Mouse (Mus musculus): Measurements from ENCODE around the gene Ms4a18. TPM values are rescaled to one million over a fixed set of nuclear protein-coding genes. Genes with fewer than 3 reads are reported as not detected.

Ms4a18 gene
- total RNA-seq, 2 experiments from 2014 or later, result not detected

DNA sequence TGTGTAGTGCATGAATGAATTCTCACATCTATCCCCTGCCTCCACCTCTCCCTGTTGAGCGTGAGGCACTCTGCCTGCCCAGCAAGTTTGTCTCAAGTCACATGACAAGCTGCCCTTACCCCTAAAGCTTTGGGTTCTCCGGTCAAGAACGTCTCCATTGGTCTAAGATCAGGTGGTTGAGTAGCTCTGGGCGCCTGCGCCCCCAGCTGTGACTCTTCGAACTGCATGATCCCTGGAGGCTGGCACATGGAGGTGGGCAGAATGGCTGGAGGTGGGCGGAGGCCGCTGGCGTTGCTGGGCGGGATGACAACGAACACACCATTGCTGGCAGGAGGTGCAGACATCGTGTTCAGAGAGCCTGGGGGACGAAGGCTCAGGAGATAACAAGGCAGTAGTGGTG is 33.3 kb downstream of the Ms4a18 start:
- DNase-seq (ENCODE audit: low spot score in 2 of 2), result no peak

DNA sequence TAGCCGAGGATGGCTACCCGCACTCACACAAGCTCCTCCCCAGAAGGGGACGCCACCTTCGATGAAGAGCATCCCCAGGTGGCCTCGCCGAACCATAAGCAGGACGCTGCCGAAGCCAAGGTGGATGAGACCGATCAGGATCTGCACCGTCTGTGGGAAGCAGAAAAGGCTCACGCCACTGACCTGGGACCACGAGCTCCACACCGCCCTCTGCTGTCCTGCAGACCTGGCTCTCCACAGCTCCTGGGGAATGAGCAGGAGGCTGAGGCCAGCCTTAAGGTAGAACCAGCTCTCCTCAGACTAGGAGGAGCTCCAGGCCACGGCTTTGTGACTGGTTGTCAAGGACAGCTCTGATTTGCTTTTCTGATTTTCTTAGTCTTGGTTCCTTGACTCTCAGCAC is 34.7 kb downstream of the Ms4a18 start:
- no peak for DNase-seq (ENCODE audit: low spot score in 2 of 2)

DNA sequence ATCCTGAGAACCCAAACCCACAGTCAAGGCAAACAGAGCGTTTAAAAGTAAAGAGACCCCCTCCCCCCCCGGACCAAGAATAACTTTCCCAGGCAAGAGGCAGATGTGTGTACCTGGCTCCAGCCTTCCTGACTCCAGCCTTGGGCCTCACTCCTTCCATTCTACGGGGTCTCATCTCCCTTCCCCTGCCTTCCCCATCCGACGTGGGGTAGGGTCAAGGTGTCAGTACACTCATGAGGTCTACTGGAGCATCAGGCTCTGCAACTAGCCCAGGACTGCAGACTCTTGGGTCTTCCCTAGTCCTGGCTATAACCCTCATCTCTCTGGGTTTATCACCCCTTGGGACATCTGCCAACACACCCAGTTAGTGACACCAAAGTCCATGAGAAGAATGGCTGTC is 37.6 kb downstream of the Ms4a18 start:
- no peak for DNase-seq (ENCODE audit: low spot score in 2 of 2)

DNA sequence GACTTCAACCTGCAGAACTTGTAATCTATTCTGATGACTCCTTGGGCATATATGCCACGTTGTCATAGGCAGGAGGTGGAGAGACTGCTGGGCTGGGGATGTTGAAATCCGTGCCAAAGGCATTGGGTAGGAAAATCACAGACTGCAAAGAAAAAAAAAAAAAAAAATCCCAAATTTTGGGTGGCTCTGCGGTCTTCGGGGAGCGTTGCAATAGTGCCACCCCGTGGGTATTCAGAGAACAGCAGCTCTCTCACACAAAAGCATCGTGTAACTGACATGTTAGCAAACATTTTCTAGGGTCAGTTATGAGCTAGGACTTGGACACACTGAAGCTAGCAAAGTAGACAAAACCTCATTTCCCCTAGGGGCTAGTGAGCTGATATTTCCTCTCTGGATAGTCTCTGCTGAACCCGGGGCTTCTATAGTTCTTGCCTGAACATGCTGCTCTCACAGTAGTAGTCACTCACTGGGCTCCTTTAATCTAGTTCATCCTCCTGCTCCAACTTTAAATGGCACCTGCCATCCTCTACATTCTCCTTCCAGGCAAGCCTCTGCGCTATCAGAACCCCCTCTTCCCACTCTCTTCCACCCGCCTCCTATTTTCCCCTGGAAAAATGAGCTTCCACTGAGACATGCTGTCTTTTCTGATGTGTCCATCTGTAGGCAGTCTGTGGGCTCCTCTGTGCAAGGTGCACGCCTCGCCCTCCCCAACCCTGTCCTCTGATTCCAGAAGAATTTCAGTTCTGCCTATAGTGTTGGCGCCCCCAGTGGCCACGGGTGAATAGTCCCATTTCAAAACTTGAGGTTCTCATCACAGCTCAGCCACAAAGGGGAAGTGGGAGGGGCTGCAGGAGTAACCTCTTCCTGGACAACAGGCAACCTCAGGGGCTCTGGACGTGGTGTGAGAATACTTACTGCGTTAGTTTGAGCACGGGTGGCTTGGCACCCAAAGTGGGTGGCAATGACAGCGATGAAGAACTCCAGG is 38.4 kb downstream of the Ms4a18 start:
- DNase-seq (ENCODE audit: low spot score in 2 of 2), result peak; percentile 48 to 82

DNA sequence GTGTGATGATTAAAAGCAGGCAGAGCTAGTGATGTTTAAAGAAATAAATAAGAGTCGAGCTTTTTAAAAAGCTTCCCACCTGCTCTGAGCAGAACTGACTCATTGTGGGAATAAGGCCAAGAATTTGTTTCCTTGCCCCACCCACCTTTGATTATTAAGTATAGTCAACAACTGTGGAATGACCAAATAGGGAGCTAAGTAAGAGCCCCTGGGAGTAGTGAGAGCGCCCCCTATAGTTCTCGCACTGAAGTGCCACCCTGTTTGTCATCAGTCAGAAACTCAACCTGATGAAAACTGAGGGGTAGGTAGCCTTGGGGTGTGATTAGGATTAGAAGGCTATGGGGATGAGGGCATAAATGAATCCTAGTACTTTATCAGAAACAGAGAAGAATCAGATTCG is 41.5 kb downstream of the Ms4a18 start:
- no peak for DNase-seq (ENCODE audit: low spot score in 2 of 2)

DNA sequence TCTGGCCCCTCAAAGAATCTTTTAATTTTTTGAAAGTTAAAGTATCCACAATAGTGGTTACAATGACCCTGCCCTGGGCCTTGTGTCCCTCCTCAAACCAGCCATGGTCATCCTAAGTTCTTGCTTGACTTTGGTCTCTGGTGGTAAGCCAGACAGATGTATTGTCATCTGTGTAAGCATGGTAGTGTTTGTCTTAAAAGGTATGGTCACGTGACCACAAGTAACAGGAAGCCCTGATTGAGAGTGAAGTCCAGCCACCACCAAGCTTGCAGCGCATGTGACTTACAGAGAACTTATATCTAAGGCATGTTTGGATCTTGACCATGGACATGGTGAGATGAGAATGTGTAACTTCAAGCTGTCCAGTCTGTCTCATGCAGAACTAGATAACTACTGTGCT is 42.6 kb downstream of the Ms4a18 start:
- no peak for DNase-seq (ENCODE audit: low spot score in 2 of 2)

DNA sequence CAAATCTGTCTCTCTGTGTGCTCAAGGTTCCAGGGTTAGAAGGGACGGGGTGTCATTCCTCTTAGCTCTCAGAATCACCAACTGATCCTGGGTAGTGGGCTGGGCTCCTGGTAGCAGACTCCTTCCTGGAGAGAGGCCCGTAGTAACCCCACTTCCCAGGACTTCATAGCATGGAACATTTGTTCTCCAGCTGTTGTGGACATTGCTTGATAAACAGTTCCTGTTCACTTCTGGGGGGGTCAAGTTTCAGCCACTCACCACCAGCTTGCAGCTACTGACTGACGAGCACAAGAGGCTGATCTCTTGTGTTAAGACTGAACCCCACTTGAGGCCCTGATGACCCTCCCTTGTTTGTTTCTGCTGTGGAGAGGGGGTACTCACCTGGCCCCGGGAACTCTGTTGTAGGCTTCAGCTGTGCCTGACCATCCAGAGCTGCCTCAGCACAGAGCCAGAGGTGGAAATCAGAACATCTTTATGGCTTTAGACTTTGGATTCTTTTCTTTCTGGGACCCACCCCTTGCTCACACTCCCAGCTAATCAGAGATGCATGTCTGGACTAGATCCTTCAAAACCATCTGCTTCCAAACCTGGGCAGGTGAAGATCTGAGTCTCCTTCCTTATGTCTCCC is 43.5 kb downstream of the Ms4a18 start, which contains the start of gene Ms4a10:
Ms4a10 (minus strand) TSS at position 433 of the 628 bp plus-strand sequence.
- no peak for DNase-seq (ENCODE audit: low spot score in 2 of 2)

DNA sequence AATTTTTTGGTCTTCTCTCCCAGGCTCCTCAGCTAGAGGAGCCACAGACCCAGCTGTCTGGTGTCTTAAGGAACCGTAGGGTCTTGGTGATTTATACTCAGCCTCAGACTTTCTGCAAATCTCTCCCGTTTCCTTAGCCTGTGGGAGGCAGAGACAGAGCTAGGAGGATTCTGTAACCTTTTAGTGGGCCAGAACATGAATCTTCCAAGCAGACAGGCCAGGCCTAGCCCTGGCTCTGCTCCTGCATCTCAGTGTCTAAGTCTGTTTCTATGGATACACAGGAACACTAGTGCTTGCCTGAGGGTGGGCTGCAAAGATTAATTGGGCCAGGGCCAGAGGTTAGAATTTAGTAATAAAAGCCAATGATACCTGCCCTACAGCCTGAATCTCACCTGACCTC is 44.6 kb downstream of the Ms4a18 start:
- no peak for DNase-seq (ENCODE audit: low spot score in 2 of 2)

DNA sequence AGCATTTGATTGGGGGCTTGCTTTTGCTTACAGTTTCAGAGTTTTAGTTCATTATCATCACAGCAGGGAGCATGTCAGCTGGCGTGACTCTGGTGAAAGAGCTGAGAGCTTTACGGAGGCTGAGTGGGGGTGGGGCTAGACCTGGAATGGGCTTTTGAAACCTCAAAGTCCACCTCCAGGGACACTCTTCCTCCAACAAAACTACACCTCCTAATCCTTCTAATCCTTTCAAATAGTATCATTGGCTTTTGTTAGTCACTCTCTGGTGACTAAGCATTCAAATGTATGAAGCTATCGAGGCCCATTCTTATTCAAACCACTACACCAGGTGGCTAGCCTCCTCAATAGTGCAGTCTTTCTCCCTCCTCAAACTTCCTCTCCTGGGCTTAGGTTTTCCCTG is 45.2 kb downstream of the Ms4a18 start:
- DNase-seq (ENCODE audit: low spot score in 2 of 2), result no peak

DNA sequence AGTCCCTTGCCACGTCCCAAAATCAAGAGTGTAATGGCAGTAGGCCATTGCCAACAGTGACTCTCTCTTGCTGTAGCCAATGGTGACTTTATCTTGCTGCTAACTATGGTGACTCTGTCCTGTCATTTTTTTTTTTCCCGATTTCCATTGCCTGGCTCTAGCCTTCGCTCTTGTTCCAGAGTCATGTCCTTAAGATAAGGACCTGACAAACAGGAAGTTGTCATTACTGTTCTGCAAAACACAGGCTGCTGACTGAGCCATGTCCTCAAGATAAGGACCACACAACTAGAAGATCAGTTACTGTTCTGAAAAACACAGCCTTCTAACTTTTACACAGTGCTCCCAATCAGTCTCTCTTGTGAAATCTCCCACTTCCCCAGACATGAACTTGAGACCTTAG is 47.4 kb downstream of the Ms4a18 start:
- DNase-seq (ENCODE audit: low spot score in 2 of 2), result no peak

DNA sequence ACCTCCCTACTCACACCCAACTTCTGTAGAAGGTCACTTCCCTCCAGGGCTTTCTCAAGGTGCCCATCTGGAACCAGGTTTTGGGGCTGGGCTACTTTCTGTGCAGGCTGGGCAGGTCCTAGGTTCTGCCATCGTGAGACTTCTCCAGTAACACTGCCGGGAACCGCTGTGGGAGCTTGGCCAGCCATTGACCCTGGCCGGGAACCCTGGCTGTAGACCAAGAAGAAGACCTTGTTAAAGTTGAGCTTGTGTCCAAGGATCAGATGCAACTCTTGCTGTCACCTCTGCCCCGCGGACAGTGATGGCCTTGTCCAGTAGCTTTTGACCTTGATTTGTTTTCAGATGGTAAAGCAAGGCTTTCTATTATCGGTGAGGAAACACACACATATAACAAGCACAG is 49.3 kb downstream of the Ms4a18 start:
- no peak for DNase-seq (ENCODE audit: low spot score in 2 of 2)

DNA sequence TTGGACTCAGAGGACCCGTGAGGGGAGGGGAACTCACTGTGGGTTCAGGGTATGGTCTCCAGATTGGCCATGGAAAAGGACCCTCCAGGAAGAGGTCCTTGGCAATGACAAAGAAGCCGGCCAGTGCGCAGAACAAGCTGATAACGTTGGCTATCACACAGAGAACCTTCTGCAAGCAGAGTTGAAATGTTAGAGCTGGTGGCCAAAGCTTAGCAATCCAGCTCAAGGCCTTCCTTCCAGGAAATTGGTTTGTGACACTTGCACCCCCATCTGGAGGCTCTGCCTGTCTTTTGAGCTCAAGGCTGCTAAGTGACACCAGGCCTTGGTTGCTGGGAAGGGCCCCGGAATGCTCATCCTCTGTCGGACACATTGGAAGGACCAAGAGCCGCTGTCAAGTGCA is 52.1 kb downstream of the Ms4a18 start:
- no peak for DNase-seq (ENCODE audit: low spot score in 2 of 2)

DNA sequence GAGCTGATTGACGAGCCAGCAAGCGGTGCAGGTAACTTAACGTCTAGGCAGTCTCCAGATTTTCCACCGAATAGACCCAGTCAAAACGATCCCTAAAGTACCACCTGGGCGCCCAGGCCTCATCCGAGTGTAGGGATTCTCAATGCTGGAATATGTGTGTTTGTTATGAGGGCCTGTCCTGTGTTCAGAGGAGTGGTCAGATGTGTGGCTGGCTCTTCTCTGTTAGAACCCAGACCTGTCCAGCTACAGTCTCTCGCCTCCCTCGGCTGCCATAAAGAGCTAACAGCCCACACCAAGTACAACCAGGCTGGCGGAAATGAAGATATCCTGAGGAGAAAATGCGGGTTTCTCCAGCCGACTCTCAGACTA is 57.9 kb downstream of the Ms4a18 start:
- no peak for DNase-seq (ENCODE audit: low spot score in 2 of 2)

DNA sequence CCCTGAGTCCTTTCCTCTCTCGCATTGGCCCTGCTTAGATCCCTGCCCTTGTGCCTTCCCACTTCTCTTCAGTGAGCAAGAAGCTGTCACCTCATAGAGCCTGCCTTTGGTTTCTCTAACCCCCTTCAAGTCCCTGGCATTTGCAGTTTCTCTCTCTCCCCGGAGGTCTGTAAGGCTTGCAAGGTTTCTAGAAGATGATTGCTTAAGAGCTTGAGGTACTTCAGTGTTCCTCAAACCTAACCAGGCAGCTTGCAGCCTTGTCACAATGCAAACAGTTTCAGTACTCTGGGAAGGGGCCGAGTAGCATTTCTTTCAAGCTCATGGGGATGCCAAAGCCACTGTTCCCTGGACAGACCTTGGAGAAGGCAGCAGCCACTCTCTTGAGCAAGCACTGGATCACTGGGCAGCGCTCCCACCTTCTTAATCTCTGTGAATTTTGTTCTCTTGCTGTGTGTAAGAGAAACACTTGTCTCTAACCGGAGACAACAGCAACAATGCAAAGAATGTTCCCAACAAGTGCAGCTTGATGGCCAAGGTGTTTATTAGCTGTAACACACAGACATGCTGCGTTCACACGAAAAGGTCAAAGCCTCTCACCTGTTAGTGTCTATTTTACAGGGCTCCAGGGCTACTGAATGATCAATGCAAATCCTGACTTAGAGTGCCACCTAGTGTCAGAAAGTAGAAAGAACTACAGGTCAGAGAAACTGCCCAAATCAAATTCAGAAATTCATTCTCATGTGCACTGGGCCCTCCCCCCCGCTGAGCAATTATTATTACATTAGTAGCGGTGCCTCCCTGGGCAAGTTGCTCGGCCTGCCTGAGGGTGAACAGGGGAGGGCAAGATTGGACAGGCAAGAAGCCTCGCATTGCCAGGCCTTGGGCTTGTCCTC is 58.5 kb downstream of the Ms4a18 start:
- peak in 1 of 2 experiments; percentile 40 for DNase-seq (ENCODE audit: low spot score in 2 of 2)

DNA sequence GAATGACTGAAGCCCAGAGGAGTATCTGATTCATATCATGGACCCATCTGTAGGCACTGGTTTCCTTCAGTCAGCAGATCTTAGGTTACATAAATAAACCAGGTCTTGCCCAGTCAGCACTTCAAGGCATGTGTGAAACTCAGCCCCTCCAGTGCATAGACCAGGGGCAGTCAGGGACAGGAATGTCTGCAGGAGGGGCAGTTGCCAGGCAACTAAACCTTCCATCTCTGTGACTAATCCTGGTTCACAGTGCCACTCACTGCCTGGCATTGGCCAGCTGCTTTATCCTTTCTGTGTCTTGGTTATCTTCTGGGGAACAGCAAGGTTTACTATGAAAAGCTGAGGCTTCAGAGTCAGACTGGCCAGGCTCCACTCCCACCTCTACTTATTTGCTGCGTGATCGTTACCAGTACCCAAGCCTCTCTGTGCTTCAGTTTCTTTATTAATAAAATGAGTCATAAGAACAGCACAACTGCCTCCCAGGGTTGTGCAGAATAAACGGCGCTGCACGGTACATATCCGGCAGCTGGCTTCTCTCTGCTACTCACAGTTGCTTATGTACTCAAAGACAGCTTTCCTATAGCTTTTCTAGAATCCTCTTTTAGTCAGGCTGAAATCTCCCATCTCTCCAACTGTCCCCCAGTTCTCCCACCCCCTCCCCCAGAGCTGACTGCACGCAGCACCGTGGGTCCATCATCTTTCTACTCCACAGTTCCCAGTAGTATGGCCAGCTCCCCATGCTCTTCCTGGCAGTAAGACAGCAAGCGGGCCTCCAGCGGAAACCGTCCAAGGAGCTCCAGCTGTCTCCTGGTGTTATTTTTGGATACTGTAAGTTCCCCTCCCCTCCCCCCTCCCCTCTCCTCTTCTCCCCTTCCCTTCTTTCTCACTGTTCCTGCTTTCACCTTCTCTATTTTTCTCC is 65.6 kb downstream of the Ms4a18 start:
- DNase-seq (ENCODE audit: low spot score in 2 of 2), result peak in 1 of 2 experiments; percentile 65

DNA sequence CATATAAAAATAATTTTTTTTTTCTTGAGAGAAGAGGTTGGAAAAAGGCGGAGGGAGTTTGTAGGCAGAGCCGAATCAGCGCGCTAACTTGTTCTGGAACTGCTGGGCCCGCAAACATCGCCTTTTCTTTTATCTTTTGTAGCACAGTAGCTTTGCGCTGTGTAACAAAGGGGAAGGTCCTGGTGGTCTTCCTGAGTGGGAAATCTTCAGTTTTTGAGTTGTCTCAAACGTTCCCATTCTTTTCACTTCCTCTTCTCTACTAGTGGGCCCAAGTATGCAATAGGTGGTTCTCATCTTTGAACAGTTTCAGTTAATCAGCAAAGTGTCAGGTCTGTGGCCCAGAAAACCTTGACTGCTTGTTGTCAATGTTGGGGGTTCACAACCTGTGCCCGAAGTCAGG is 68.3 kb downstream of the Ms4a18 start:
- no peak for DNase-seq (ENCODE audit: low spot score in 2 of 2)

DNA sequence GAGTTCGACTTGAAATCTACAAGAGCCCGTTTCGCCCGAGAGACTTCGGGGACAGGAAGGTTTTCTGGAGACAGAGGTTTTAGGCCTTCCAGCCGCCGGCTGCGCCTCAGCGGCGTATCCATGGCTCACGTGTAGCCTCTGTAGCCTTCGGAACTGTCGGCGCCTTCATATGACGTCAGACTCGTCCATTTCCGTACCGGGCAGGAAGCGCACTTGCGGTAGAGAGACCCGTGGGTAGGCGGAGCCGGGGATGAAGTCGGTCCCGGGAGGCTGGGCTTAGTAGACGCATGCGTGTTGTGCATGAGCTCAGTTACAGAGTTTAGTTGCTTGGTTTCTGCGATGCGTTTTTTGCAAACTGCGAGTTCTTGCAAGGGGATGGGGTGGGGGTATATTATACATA is 68.7 kb downstream of the Ms4a18 start, which contains the start of gene Ccdc86:
Ccdc86 (minus strand) TSS at position 155 of the 400 bp plus-strand sequence.
- DNase-seq (ENCODE audit: low spot score in 2 of 2), result peak; percentile 90 to 97

DNA sequence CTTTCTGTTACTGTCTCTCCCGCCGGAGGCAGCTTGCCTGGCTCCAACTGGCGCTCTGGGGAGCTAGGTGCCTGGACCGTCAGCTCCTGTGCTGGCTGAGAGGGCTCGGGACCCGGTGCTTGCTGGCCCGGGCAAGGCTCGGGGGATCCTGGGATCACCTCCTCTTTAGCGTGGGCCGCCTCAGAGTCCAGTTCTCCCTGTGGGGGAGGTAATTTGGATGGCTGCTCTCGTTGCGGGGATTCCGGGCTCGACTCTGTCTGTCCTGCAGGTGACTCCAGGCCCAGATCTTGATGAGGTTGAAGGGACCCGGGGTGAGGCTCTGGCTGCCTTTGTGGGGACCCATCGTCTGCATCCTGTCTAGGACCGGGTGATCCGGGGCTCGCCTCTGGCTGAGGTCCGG is 69.4 kb downstream of the Ms4a18 start:
- DNase-seq (ENCODE audit: low spot score in 2 of 2), result peak in 1 of 2 experiments; percentile 25

DNA sequence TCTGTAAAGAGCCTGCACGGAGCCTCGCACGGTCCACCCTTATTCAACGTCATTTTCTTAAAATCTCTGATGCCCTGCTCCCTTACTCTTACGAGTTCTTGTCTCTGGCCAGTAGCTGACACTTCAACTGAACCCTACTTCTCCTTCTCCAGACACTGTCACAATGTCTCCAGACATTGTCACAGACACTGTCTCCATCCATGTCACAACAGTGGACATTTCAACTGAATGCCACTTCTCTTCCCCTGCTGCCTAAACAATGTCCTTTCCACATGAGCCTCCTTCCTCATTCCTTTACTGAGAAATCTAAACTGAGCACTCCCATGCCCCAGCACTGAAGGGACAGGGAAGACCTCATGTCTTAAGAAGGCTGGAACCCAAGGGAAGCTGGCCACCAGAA is 70.6 kb downstream of the Ms4a18 start:
- no peak for DNase-seq (ENCODE audit: low spot score in 2 of 2)

Measured in gastrocnemius, postnatal 4 days (tissue).